Mouse (Mus musculus) stomach, postnatal 0 days (tissue): Measurements from ENCODE around the gene Irs2. TPM values are rescaled to one million over a fixed set of nuclear protein-coding genes. Genes with fewer than 3 reads are reported as not detected.

Experiments used
- ATAC-seq: fragments of 200-750 bp; cut with Nextera tagmentation; 2 replicates; pipeline ENCODE4 v1.8.0; 2017; ENCODE audit not compliant: low FRiP score, low TSS enrichment
- DNase-seq: peaks from one replicate; pipeline ENCODE4 v3.0.0-alpha.2; 2016; ENCODE audit warnings: low spot score
- H3K27ac ChIP-seq: fragments of 300-500 bp; sonication (generic); replicated peaks from 2 replicates; pipeline ENCODE4 v1.5.1; 2014; ENCODE audit warnings: mild to moderate bottlenecking, control low read depth
- H3K27me3 ChIP-seq: fragments of 300-500 bp; sonication (generic); 2 replicates; pipeline ENCODE4 v1.6.1; 2014; ENCODE audit warnings: low read length; ENCODE audit not compliant: control insufficient read depth, insufficient read depth
- H3K36me3 ChIP-seq: fragments of 300-500 bp; sonication (generic); 2 replicates; pipeline ENCODE4 v1.6.1; 2014; ENCODE audit warnings: low read length, mixed read lengths; ENCODE audit not compliant: control insufficient read depth, insufficient read depth
- H3K4me1 ChIP-seq: fragments of 300-500 bp; sonication (generic); replicated peaks from 2 replicates; pipeline ENCODE4 v1.6.1; 2014; ENCODE audit warnings: antibody characterized with exemption; ENCODE audit not compliant: control insufficient read depth, insufficient read depth
- H3K4me2 ChIP-seq: fragments of 300-500 bp; sonication (generic); replicated peaks from 2 replicates; pipeline ENCODE4 v1.6.1; 2014; ENCODE audit warnings: low read depth, mild to moderate bottlenecking, control low read depth, moderate library complexity
- H3K4me3 ChIP-seq: fragments of 300-500 bp; sonication (generic); 2 replicates; pipeline ENCODE4 v1.5.1; 2014; ENCODE audit warnings: low read depth, low read length, control low read depth
- H3K9ac ChIP-seq: fragments of 300-500 bp; sonication (generic); 2 replicates; pipeline ENCODE4 v1.6.1; 2014; ENCODE audit warnings: mild to moderate bottlenecking, low read length, control low read depth, mixed read lengths
- H3K9me3 ChIP-seq: fragments of 300-500 bp; sonication (generic); 2 replicates; pipeline ENCODE4 v1.6.1; 2016; ENCODE audit warnings: low read length; ENCODE audit not compliant: control insufficient read depth
- CTCF ChIP-seq: IDR thresholded peaks from 2 replicates; pipeline ENCODE4 v1.5.1; 2016; ENCODE audit warnings: antibody characterized with exemption, low read depth, mild to moderate bottlenecking, moderate library complexity
- EP300 ChIP-seq: optimal IDR thresholded peaks from 2 replicates; pipeline ENCODE3; 2016; ENCODE audit warnings: antibody characterized with exemption
- WGBS: fragments of 180-500 bp; shearing (Covaris S2); extraction: QIAGEN DNeasy Blood & Tissue Kit; methylation state at CpG from one replicate; pipeline ENCODE4 v1.1.7; 2014; 5-methylcytosine and 5-hydroxymethylcytosine counted together
- polyA plus RNA-seq: library from polyadenylated mRNA; unstranded; fragments of >200 nt; fragmentation: Nextera tagmentation; extraction: Ambion mirVana; gene quantifications from 2 replicates; pipeline ENCODE4 v1.2.1, GENCODE M21; 2015

The Irs2 gene
- polyA plus RNA-seq, 1 experiment from 2014 or later: 3.3 TPM

DNA sequence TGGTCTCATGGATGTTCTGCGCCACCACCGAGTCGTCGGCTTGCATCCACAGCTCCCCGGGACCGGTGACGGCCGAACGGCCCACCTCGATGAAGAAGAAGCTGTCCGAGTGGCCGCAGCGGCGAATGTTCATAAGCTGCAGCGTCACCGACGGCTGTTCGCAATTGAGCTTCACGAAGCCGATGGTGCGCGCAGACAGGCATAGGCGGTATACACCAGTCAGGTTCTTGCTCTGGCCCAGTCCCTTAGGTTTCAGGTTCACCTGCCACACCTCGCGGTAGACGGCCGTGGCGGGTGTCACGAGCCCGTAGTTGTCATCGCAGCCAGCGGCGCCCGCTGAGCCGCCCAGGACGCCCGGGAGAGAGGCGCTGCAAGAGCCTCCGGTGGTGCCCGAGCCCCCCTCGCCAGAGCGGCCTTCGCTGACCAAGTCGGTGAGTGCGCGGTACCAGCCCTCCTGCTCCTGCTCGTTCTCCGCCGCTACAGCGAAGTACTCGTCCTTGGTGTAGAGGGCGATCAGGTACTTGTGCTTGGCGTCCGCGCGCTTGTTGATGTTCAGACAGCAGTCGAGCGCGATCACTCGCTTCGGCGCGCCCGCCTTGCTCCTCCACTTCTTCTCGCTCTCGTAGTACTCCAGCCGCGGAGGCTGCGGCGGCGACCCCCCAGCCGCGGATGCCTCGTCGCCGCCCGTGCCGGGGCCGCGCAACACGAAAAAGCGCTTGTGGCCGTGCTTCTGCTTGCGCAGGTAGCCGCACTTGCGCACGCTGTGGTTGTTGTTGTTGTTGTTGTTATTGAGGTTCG is 478 bp downstream of the Irs2 start:
- WGBS: under 1% methylated on average over 83 of the region's 88 CpGs
- H3K9ac ChIP-seq: peak overlapping the region; percentile 93
- H3K4me1 ChIP-seq: peaks cover 21% of the 10 kb centered on the region
- peak overlapping the region; percentile 94 for H3K4me2 ChIP-seq
- DNase-seq (peak; percentile 77), ATAC-seq (peak; percentile 10; the same call in 1 of the 2 replicates)
- H3K9me3 ChIP-seq: no peaks in the 10 kb centered on the region
- H3K27ac ChIP-seq: peak overlapping the region; percentile 99
- no peaks in the 10 kb centered on the region for H3K27me3 ChIP-seq
- H3K4me3 ChIP-seq: peak overlapping the region; percentile 86
- TF ChIP-seq CTCF: no peak
- TF ChIP-seq EP300: no peak
- peaks cover 8% of the 10 kb centered on the region for H3K36me3 ChIP-seq

DNA sequence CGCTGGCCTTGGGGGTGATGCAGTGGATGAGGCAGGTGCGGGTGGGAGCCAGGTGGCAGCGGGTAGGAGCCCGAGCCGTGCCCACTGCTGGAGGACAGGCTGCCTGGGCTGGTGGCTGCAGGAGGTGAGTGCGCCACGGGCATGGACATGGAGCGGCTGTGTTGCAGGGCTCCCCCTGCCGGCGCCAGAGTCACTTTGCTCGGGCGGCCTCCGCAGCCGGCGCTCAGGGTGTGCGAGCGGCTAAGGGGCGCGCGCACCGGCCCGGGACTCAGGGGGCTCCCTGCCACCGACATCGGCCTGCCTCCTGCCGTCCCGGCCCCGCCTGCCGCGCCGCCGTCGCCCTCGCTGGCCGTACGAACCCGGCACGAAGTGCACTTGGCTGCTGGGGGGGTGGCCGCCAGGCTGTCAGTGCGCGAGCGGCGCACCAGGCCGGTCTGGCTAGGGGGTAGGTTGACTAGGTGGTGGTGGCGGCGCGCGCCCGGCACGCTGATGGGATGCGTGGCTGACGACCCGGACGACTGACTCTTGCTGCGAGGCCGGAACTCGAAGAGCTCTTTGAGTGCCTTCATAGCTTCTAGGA is 1.2 kb downstream of the Irs2 start:
- ATAC-seq: peak; percentile 63
- no peaks in the 10 kb centered on the region for H3K9me3 ChIP-seq
- H3K27ac ChIP-seq: peak overlapping the region; percentile 99
- WGBS: under 1% methylated on average over 54 of the region's 56 CpGs
- TF ChIP-seq EP300 (no peak), CTCF (peak; percentile 83)
- H3K4me3 ChIP-seq: peak overlapping the region; percentile 86
- peak overlapping the region; percentile 93 for H3K9ac ChIP-seq
- H3K27me3 ChIP-seq: no peaks in the 10 kb centered on the region
- DNase-seq: peak; percentile 91
- H3K36me3 ChIP-seq: peaks cover 8% of the 10 kb centered on the region
- peak overlapping the region; percentile 94 for H3K4me2 ChIP-seq
- peaks cover 21% of the 10 kb centered on the region for H3K4me1 ChIP-seq

DNA sequence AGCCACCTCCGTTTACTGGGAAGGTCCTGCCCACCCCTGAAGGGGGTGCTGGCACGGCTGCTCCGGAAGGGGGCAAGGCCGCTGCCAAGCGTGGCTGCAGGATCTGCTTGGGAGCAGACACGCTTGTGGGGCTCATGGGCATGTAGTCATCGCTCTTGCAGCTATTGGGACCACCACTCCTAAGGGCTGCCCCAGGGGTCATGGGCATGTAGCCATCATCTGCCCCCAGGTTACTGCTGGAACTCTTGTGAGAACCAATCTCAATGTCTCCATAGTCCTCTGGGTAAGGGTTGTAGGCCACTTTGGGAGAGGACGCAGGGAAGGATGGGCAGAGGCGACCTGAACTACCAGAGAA is 2.0 kb downstream of the Irs2 start:
- 89% methylated on average over 9 of the region's 9 CpGs for whole genome bisulfite sequencing

DNA sequence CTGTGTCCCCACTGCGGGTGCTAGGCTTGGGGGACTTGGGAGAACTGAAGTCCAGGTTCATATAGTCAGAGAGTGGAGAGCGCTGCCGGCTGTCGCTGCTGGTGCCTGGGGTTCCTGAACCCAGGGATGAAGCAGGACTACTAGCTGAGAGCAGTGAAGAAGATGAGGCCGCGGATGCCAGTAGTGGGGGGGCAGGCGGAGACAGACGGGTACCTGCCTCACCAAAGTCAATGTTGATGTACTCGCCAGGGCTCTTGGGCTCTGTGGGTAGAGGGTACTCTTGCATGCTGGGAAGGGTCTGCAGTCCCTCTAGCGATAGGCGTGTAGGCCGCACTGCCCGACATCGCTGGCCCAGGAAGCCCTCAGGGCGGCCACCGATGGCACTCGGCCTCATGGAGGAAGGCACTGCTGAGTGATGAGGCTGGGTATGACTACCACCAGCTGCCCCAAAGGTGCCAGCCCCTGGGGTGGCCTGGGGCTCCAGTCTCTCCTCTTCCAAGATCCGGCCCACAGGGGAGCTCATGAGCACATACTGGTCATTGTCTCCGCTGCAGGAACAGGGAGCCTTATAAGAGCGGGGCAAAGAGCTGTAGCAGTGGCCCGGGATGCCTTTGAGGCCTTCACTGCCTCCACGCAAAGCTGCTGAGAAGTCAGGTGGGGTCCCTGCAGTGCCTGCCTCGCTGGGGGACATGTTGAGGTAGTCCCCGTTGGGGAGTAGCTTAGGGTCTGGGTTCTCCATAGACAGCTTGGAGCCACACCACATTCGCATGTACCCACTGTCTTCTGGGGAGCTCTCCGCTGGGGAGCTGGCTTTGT is 2.6 kb downstream of the Irs2 start:
- H3K4me2 ChIP-seq: peak overlapping the region; percentile 94
- TF ChIP-seq CTCF: peak; percentile 16; the same call in 1 of the 2 replicates
- no peak for TF ChIP-seq EP300
- H3K27ac ChIP-seq: no peak overlapping the region
- peaks cover 8% of the 10 kb centered on the region for H3K36me3 ChIP-seq
- ATAC-seq: no peak
- DNase-seq: no peak
- H3K4me1 ChIP-seq: peaks cover 24% of the 10 kb centered on the region
- H3K9ac ChIP-seq: peak overlapping the region; percentile 93; the same call in 1 of the 2 replicates
- no peaks in the 10 kb centered on the region for H3K9me3 ChIP-seq
- no peaks in the 10 kb centered on the region for H3K27me3 ChIP-seq
- WGBS: 86% methylated on average over 26 of the region's 26 CpGs
- peak overlapping the region; percentile 86 for H3K4me3 ChIP-seq

More for the DNA sequence above, 2.0 kb downstream of the Irs2 start:
- Histone ChIP-seq H3K27me3 (no peaks in the 10 kb centered on the region), H3K4me1 (peaks cover 21% of the 10 kb centered on the region), H3K9ac (peak overlapping the region; percentile 93), H3K27ac (no peak overlapping the region), H3K36me3 (peaks cover 8% of the 10 kb centered on the region), H3K4me2 (peak overlapping the region; percentile 94), H3K9me3 (no peaks in the 10 kb centered on the region), H3K4me3 (peak overlapping the region; percentile 86)
- no peak for ATAC-seq
- TF ChIP-seq CTCF (no peak), EP300 (no peak)
- DNase-seq: no peak

DNA sequence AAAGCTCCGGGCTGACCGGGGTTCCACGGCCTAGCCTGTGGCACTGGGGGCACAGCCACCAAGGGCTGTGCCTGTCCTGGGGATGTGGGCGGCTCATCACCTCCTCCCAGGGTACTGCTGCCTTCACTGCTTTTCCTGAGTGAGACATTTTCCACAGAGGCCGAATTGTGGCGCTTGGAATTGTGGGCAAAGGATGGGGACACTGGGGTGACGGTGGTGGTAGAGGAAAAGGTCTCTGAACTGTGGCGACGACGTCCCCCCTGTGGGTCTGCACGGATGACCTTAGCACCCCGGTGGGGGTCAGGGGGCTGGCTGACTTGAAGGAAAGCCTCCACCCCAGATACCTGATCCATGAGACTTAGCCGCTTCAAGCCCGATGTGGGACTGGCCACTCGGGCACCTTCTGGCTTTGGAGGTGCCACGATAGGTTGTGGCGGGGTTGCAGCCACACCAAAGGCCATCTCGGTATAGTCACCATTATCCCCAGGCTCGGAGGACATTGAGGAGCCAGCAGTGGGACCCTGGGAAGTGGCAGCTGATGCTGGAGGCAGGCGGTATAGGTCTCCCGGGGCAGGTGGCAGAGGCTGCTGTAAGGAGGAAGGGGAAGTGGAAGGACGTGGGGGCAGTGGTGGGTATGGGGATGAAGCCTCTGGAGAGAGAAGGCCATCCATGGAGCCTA is 3.3 kb downstream of the Irs2 start:
- ATAC-seq: no peak
- Histone ChIP-seq H3K9ac (peak overlapping the region; percentile 64; the same call in 1 of the 2 replicates), H3K9me3 (no peaks in the 10 kb centered on the region), H3K4me1 (peaks cover 27% of the 10 kb centered on the region), H3K4me2 (peak overlapping the region; percentile 94), H3K27ac (no peak overlapping the region), H3K4me3 (peak overlapping the region; percentile 86), H3K27me3 (no peaks in the 10 kb centered on the region), H3K36me3 (peaks cover 8% of the 10 kb centered on the region)
- 80% methylated on average over 22 of the region's 22 CpGs for WGBS
- TF ChIP-seq CTCF: no peak
- TF ChIP-seq EP300: no peak
- DNase-seq: no peak
